Mouse (Mus musculus): Measurements from ENCODE around the gene Gm10135. TPM values are rescaled to one million over a fixed set of nuclear protein-coding genes. Genes with fewer than 3 reads are reported as not detected.
"Not testable (repeated sequence)": the region's sequence is repeated elsewhere in the genome, so short reads cannot be mapped to it uniquely, and the experiment has no call there.

The Gm10135 gene
- polyA plus RNA-seq, 1 experiment from 2014 or later, result not detected

- 92% methylated on average over 17 of the region's 17 CpGs for WGBS
- ATAC-seq (ENCODE audit: low FRiP score, low read depth), result no peak
Observed at GRCm38 (mm10) chr5:72957281-72957680, 17.2 kb downstream of the Gm10135 start.

GRCm38 (mm10) chr5:72953996-72954604, 20.4 kb downstream of the Gm10135 start:
- ATAC-seq (ENCODE audit: low FRiP score, low read depth), result no peak

More at GRCm38 (mm10) chr5:72957281-72957680, 17.2 kb downstream of the Gm10135 start:
- no peak overlapping the region for H3K27ac ChIP-seq (replicated peaks)
- no peak overlapping the region for H3K9ac ChIP-seq (replicated peaks)
- H3K9me3 ChIP-seq, result no peaks in the 10 kb centered on the region
- no peaks in the 10 kb centered on the region for H3K4me1 ChIP-seq
- H3K4me2 ChIP-seq (replicated peaks), result no peak overlapping the region
- H3K4me3 ChIP-seq, result no peak overlapping the region
- no peaks in the 10 kb centered on the region for H3K27me3 ChIP-seq
- H3K36me3 ChIP-seq, result peaks cover 8% of the 10 kb centered on the region

GRCm38 (mm10) chr5:72950252-72950651, 24.2 kb downstream of the Gm10135 start:
- Histone ChIP-seq H3K27me3 (no peaks in the 10 kb centered on the region), H3K36me3 (peaks cover 22% of the 10 kb centered on the region), H3K4me3 (no peak overlapping the region), H3K4me1 (no peaks in the 10 kb centered on the region), H3K4me2 (replicated peaks) (no peak overlapping the region), H3K9ac (replicated peaks) (no peak overlapping the region), H3K9me3 (no peaks in the 10 kb centered on the region), H3K27ac (replicated peaks) (no peak overlapping the region)
- ATAC-seq (ENCODE audit: low FRiP score, low read depth), result no peak
- 90% methylated on average over 2 of the region's 2 CpGs for WGBS

More at GRCm38 (mm10) chr5:72953996-72954604, 20.4 kb downstream of the Gm10135 start:
- H3K9ac ChIP-seq (replicated peaks), result no peak overlapping the region
- no peak overlapping the region for H3K4me3 ChIP-seq
- H3K27ac ChIP-seq (replicated peaks), result no peak overlapping the region
- WGBS, result 88% methylated on average over 3 of the region's 3 CpGs
- H3K4me2 ChIP-seq (replicated peaks), result no peak overlapping the region
- H3K9me3 ChIP-seq, result no peaks in the 10 kb centered on the region
- no peaks in the 10 kb centered on the region for H3K4me1 ChIP-seq
- H3K27me3 ChIP-seq, result no peaks in the 10 kb centered on the region
- H3K36me3 ChIP-seq, result peaks cover 19% of the 10 kb centered on the region

- WGBS, result 87% methylated on average over 1 of the region's 1 CpGs
- peaks cover 27% of the 10 kb centered on the region for H3K36me3 ChIP-seq
- H3K4me2 ChIP-seq (replicated peaks), result no peak overlapping the region
- no peaks in the 10 kb centered on the region for H3K4me1 ChIP-seq
- H3K4me3 ChIP-seq, result no peak overlapping the region
- no peak for ATAC-seq (ENCODE audit: low FRiP score, low read depth)
- no peaks in the 10 kb centered on the region for H3K27me3 ChIP-seq
- no peak overlapping the region for H3K27ac ChIP-seq (replicated peaks)
- H3K9me3 ChIP-seq, result no peaks in the 10 kb centered on the region
- H3K9ac ChIP-seq (replicated peaks), result no peak overlapping the region
Observed at GRCm38 (mm10) chr5:72948136-72948535, 26.4 kb downstream of the Gm10135 start.

- Histone ChIP-seq H3K4me1 (no peaks in the 10 kb centered on the region), H3K27ac (replicated peaks) (no peak overlapping the region), H3K36me3 (peaks cover 12% of the 10 kb centered on the region), H3K4me3 (no peak overlapping the region), H3K4me2 (replicated peaks) (no peak overlapping the region), H3K9me3 (no peaks in the 10 kb centered on the region), H3K27me3 (no peaks in the 10 kb centered on the region), H3K9ac (replicated peaks) (no peak overlapping the region)
- ATAC-seq (ENCODE audit: low FRiP score, low read depth), result no peak
- 97% methylated on average over 5 of the region's 5 CpGs for WGBS
Observed at GRCm38 (mm10) chr5:72940906-72941432, 33.5 kb downstream of the Gm10135 start.

GRCm38 (mm10) chr5:72939311-72939710, 35.2 kb downstream of the Gm10135 start:
- ATAC-seq (ENCODE audit: low FRiP score, low read depth), result no peak
- 98% methylated on average over 2 of the region's 2 CpGs for whole genome bisulfite sequencing

GRCm38 (mm10) chr5:72938421-72938820, 36.1 kb downstream of the Gm10135 start:
- ATAC-seq (ENCODE audit: low FRiP score, low read depth); H3K4me3 ChIP-seq; H3K4me1 ChIP-seq; H3K9ac ChIP-seq (replicated peaks); H3K4me2 ChIP-seq (replicated peaks); H3K27ac ChIP-seq (replicated peaks); H3K27me3 ChIP-seq; H3K9me3 ChIP-seq: not testable (repeated sequence)
- WGBS, result 92% methylated on average over 3 of the region's 3 CpGs
- peaks cover 10% of the 10 kb centered on the region; the same call in 1 of the 2 replicates for H3K36me3 ChIP-seq

More at GRCm38 (mm10) chr5:72939311-72939710, 35.2 kb downstream of the Gm10135 start:
- H3K36me3 ChIP-seq, result peaks cover 10% of the 10 kb centered on the region
- H3K9ac ChIP-seq (replicated peaks), result no peak overlapping the region
- H3K4me2 ChIP-seq (replicated peaks), result no peak overlapping the region
- no peak overlapping the region for H3K4me3 ChIP-seq
- no peak overlapping the region for H3K27ac ChIP-seq (replicated peaks)
- no peaks in the 10 kb centered on the region for H3K4me1 ChIP-seq
- H3K27me3 ChIP-seq, result no peaks in the 10 kb centered on the region
- no peaks in the 10 kb centered on the region for H3K9me3 ChIP-seq

GRCm38 (mm10) chr5:72933026-72933675, 41.4 kb downstream of the Gm10135 start:
- H3K4me2 ChIP-seq (replicated peaks), result no peak overlapping the region
- no peak overlapping the region for H3K4me3 ChIP-seq
- H3K27ac ChIP-seq (replicated peaks), result no peak overlapping the region
- ATAC-seq (ENCODE audit: low FRiP score, low read depth), result no peak
- H3K27me3 ChIP-seq, result no peaks in the 10 kb centered on the region
- 0 out of 2 replicates have a peak, but pooled peaks cover 7% of the 10 kb centered on the region for H3K9me3 ChIP-seq
- no peak overlapping the region for H3K9ac ChIP-seq (replicated peaks)
- WGBS, result 94% methylated on average over 17 of the region's 17 CpGs
- H3K36me3 ChIP-seq, result peaks cover 8% of the 10 kb centered on the region; the same call in 1 of the 2 replicates
- no peaks in the 10 kb centered on the region for H3K4me1 ChIP-seq

- Histone ChIP-seq H3K4me3 (no peak overlapping the region), H3K4me1 (no peaks in the 10 kb centered on the region), H3K36me3 (no peaks in the 10 kb centered on the region), H3K27me3 (no peaks in the 10 kb centered on the region), H3K27ac (replicated peaks) (no peak overlapping the region), H3K9me3 (no peaks in the 10 kb centered on the region), H3K4me2 (replicated peaks) (no peak overlapping the region), H3K9ac (replicated peaks) (no peak overlapping the region)
- ATAC-seq (ENCODE audit: low FRiP score, low read depth), result no peak
Observed at GRCm38 (mm10) chr5:72927074-72927473, 47.4 kb downstream of the Gm10135 start.

GRCm38 (mm10) chr5:72922796-72923195, 51.7 kb downstream of the Gm10135 start:
- H3K4me3 ChIP-seq, result no peak overlapping the region
- WGBS, result 97% methylated on average over 3 of the region's 3 CpGs
- H3K36me3 ChIP-seq, result no peaks in the 10 kb centered on the region
- H3K4me1 ChIP-seq, result no peaks in the 10 kb centered on the region
- no peak overlapping the region for H3K4me2 ChIP-seq (replicated peaks)
- H3K9ac ChIP-seq (replicated peaks), result no peak overlapping the region
- H3K9me3 ChIP-seq, result no peaks in the 10 kb centered on the region
- H3K27ac ChIP-seq (replicated peaks), result no peak overlapping the region
- no peak for ATAC-seq (ENCODE audit: low FRiP score, low read depth)
- no peaks in the 10 kb centered on the region for H3K27me3 ChIP-seq

- H3K27ac ChIP-seq (replicated peaks), result no peak overlapping the region
- peaks cover 13% of the 10 kb centered on the region for H3K4me1 ChIP-seq
- no peaks in the 10 kb centered on the region for H3K27me3 ChIP-seq
- H3K9me3 ChIP-seq, result no peaks in the 10 kb centered on the region
- no peak overlapping the region for H3K9ac ChIP-seq (replicated peaks)
- 95% methylated on average over 8 of the region's 8 CpGs for WGBS
- H3K36me3 ChIP-seq, result no peaks in the 10 kb centered on the region
- no peak overlapping the region for H3K4me2 ChIP-seq (replicated peaks)
- no peak for ATAC-seq (ENCODE audit: low FRiP score, low read depth)
- no peak overlapping the region for H3K4me3 ChIP-seq
Observed at GRCm38 (mm10) chr5:72921171-72921570, 53.3 kb downstream of the Gm10135 start.

- no peak overlapping the region for H3K4me2 ChIP-seq (replicated peaks)
- no peaks in the 10 kb centered on the region for H3K9me3 ChIP-seq
- WGBS, result 97% methylated on average over 4 of the region's 4 CpGs
- no peaks in the 10 kb centered on the region for H3K27me3 ChIP-seq
- no peak for ATAC-seq (ENCODE audit: low FRiP score, low read depth)
- peaks cover 18% of the 10 kb centered on the region for H3K4me1 ChIP-seq
- no peak overlapping the region for H3K4me3 ChIP-seq
- H3K9ac ChIP-seq (replicated peaks), result no peak overlapping the region
- H3K27ac ChIP-seq (replicated peaks), result no peak overlapping the region
- no peaks in the 10 kb centered on the region for H3K36me3 ChIP-seq
Observed at GRCm38 (mm10) chr5:72920416-72920815, 54.1 kb downstream of the Gm10135 start.
